Mouse (Mus musculus) T-helper 2 cell (primary cell): ENCODE measurements around the gene Gm14226.
"Not testable (repeated sequence)": the region's sequence is repeated elsewhere in the genome, so short reads cannot be mapped to it uniquely, and the experiment has no call there.

Experiments used
- in situ Hi-C: fragments of 300-600 bp; cut with MboI, MseI; formaldehyde crosslinking; loops from one replicate; pipeline ENCODE4 v1.15.1; 2025; ENCODE audit warnings: high pct_unique_total_duplicates

Gm14226 gene

GRCm38 (mm10) chr2:155047452-155048178 is 29.5 kb downstream of the Gm14226 start:
- in situ Hi-C loops: no loop called here

GRCm38 (mm10) chr2:155050108-155050503 is 32.0 kb downstream of the Gm14226 start:
- in situ Hi-C loops: no loop called here

GRCm38 (mm10) chr2:155050504-155051236 is 32.6 kb downstream of the Gm14226 start:
- in situ Hi-C loops: no loop called here

GRCm38 (mm10) chr2:155051622-155052351 is 33.7 kb downstream of the Gm14226 start:
- in situ Hi-C loops: no loop called here

- in situ Hi-C loops: no loop called here
Measured at GRCm38 (mm10) chr2:155052681-155053080, 34.6 kb downstream of the Gm14226 start.

- in situ Hi-C loops: not testable (repeated sequence)
Measured at GRCm38 (mm10) chr2:155053512-155053911, 35.4 kb downstream of the Gm14226 start.

- in situ Hi-C loops: no loop called here
Measured at GRCm38 (mm10) chr2:155054672-155055071, 36.6 kb downstream of the Gm14226 start.

- in situ Hi-C loops: no loop called here
Measured at GRCm38 (mm10) chr2:155056076-155056578, 38.1 kb downstream of the Gm14226 start.

- in situ Hi-C loops: no loop called here
Measured at GRCm38 (mm10) chr2:155057361-155057760, 39.3 kb downstream of the Gm14226 start.

GRCm38 (mm10) chr2:155071027-155071426 is 53.0 kb downstream of the Gm14226 start:
- in situ Hi-C loops: no loop called here

- in situ Hi-C loops: no loop called here
Measured at GRCm38 (mm10) chr2:155072353-155073145, 54.5 kb downstream of the Gm14226 start.

GRCm38 (mm10) chr2:155073347-155073746 is 55.3 kb downstream of the Gm14226 start:
- in situ Hi-C loops: no loop called here

- in situ Hi-C loops: no loop called here
Measured at GRCm38 (mm10) chr2:155073978-155074765, 56.1 kb downstream of the Gm14226 start, which contains the start of gene Ahcy. Gene Ahcy (minus strand): TSS chr2:155074497.

GRCm38 (mm10) chr2:155074766-155075330 is 56.8 kb downstream of the Gm14226 start:
- in situ Hi-C loops: no loop called here

GRCm38 (mm10) chr2:155075649-155076048 is 57.6 kb downstream of the Gm14226 start:
- in situ Hi-C loops: no loop called here
